Mouse (Mus musculus) spleen, adult 2 months (tissue): ENCODE results near the gene 1700067K01Rik. TPM values are rescaled to one million over a fixed set of nuclear protein-coding genes. Genes with fewer than 3 reads are reported as not detected.
A peak's percentile ranks its signal among the peaks of the same experiment; 100 is the strongest.
"Not testable (repeated sequence)": the region's sequence is repeated elsewhere in the genome, so short reads cannot be mapped to it uniquely, and the experiment has no call there.

Experiments
- DNase-seq, 2 experiments: peaks; one replicate each; pipeline versions ENCODE4 v3.0.0 to v3.0.0-alpha.2; 2012 to 2021; ENCODE audit warnings: low spot score in 2 of 2, low read depth in 1 of 2
- H3K27ac ChIP-seq: fragments of 200-500 bp; 2 replicates; pipeline ENCODE4 v1.5.1; 2012; ENCODE audit warnings: low read length, inconsistent platforms; ENCODE audit not compliant: insufficient read depth
- H3K27me3 ChIP-seq: fragments of 200-500 bp; 2 replicates; pipeline ENCODE4 v1.6.1; 2012; ENCODE audit warnings: mild to moderate bottlenecking, moderate library complexity, low read length, inconsistent platforms; ENCODE audit not compliant: control insufficient read depth, insufficient read depth
- H3K36me3 ChIP-seq: fragments of 200-500 bp; 2 replicates; pipeline ENCODE4 v1.6.1; 2012; ENCODE audit warnings: mild to moderate bottlenecking, low read length, inconsistent platforms; ENCODE audit not compliant: control insufficient read depth, insufficient read depth
- H3K4me1 ChIP-seq: fragments of 200-500 bp; 2 replicates; pipeline ENCODE4 v1.6.1; 2011; ENCODE audit warnings: inconsistent platforms; ENCODE audit not compliant: control insufficient read depth, insufficient read depth, insufficient read length
- H3K4me3 ChIP-seq: fragments of 200-500 bp; 2 replicates; pipeline ENCODE4 v1.5.1; 2011; ENCODE audit warnings: mild to moderate bottlenecking, inconsistent platforms; ENCODE audit not compliant: insufficient read depth, insufficient read length; ENCODE audit errors: extremely low read depth
- CTCF ChIP-seq: fragments of 200-500 bp; IDR thresholded peaks from 2 replicates; pipeline ENCODE4 v1.5.1; 2011; ENCODE audit warnings: mild to moderate bottlenecking, inconsistent platforms; ENCODE audit not compliant: insufficient read depth, insufficient read length, insufficient replicate concordance; ENCODE audit errors: extremely low read depth
- POLR2A ChIP-seq: fragments of 200-500 bp; IDR thresholded peaks from 2 replicates; pipeline ENCODE4 v1.6.1; 2011; ENCODE audit warnings: low read depth, low read length, inconsistent platforms
- WGBS: fragments of 180-500 bp; shearing (Covaris S2); methylation state at CpG from one replicate; pipeline ENCODE4 v1.1.7; 2018; 5-methylcytosine and 5-hydroxymethylcytosine counted together
- polyA plus RNA-seq: library from polyadenylated mRNA; depleted of rRNA; stranded (reverse); fragments of >200 nt; gene quantifications from 2 replicates; pipeline ENCODE4 v1.2.3, GENCODE M21; 2012

1700067K01Rik gene
- polyA plus RNA-seq, 1 experiment, result 0.46 TPM

DNA sequence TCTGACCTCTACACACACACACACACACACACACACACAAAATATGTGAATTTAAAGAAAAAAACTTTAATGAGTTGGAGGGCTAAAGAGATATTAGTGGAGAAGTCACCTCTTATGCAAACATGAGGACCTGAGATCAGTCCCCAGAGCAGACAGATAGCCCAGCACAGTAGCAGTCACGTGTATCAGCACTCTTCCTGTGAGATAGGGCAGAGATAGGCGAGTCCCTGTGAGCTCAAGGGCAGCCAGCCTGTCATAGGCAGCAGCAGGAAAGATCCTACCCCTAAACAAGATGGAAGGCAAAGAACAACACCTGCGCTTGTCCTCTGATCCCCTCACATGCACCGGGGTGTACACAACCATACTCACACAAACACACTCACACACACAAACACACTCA, 18.9 kb upstream of the 1700067K01Rik start:
- Histone ChIP-seq H3K4me3 (no peak overlapping the region), H3K36me3 (peaks cover 24% of the 10 kb centered on the region), H3K4me1 (peaks cover 1% of the 10 kb centered on the region; the same call in 1 of the 2 replicates), H3K27ac (no peak overlapping the region), H3K27me3 (no peaks in the 10 kb centered on the region)
- DNase-seq, result no peak
- TF ChIP-seq CTCF (no peak), POLR2A (no peak)
- WGBS, result 82% methylated on average over 4 of the region's 4 CpGs

DNA sequence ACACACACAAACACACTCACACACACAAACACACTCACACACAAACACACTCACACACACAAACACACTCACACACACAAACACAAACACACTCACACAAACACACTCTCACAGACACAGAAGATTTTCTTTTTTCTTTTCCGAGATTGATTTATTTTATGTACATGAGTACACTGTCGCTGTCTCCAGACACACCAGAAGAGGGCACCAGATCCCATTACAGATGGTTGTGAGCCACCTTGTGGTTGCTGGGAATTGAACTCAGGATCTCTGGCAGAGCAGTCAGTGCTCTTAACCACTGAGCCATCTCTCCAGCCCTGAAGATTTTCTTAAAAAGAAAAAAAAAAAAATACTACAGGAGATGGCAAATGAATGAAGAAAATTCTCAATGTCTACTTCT, 18.1 kb upstream of the 1700067K01Rik start:
- H3K27me3 ChIP-seq, H3K4me1 ChIP-seq, H3K27ac ChIP-seq, H3K4me3 ChIP-seq, DNase-seq: not testable (repeated sequence)
- H3K36me3 ChIP-seq, result peaks cover 24% of the 10 kb centered on the region
- WGBS, result 96% methylated on average over 2 of the region's 2 CpGs

DNA sequence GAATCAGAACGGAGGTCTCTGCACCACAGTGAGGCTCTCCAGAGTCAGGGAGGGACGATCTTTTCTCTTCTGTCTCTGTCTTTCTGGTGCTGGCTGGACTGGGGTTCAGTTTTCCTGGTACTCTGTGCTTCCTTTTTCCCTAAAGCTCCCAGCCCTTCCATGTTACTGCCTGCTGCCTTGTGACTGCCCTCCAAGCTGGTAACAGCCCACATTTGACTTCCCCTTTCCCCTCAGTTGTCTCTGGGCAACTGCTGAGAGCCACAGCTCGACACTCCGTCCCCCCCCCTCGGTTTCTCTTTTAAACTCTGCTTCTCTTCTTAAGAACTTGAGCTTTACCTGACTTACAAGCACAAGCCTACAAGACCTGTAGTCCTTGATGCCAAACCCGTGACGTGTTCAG, 12.1 kb upstream of the 1700067K01Rik start:
- TF ChIP-seq POLR2A, result no peak
- TF ChIP-seq CTCF, result no peak
- peaks cover 21% of the 10 kb centered on the region for H3K36me3 ChIP-seq
- H3K27ac ChIP-seq, result no peak overlapping the region
- DNase-seq, result no peak
- no peaks in the 10 kb centered on the region; the same call in 1 of the 2 replicates for H3K4me1 ChIP-seq
- no peaks in the 10 kb centered on the region for H3K27me3 ChIP-seq
- no peak overlapping the region for H3K4me3 ChIP-seq
- WGBS, result 43% methylated on average over 7 of the region's 7 CpGs

DNA sequence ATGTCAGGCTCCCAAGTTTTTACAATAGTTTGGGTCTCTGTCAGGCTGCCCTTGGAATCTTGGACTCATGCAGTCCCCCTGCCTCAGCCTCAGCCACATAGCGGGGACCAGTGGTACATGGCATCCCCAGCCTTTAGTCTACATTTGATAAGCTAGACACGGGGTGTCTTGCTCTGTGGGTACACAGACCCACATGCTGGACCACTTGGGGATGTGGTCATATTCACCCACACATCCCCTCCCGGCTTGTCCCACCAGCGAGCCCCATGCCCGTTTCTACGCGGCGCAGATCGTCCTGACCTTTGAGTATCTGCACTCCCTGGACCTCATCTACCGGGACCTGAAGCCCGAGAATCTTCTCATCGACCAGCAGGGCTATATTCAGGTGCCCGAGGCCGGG, 11.1 kb upstream of the 1700067K01Rik start:
- TF ChIP-seq CTCF, result no peak
- no peak for TF ChIP-seq POLR2A
- 94% methylated on average over 14 of the region's 14 CpGs for WGBS
- H3K27ac ChIP-seq, result no peak overlapping the region

DNA sequence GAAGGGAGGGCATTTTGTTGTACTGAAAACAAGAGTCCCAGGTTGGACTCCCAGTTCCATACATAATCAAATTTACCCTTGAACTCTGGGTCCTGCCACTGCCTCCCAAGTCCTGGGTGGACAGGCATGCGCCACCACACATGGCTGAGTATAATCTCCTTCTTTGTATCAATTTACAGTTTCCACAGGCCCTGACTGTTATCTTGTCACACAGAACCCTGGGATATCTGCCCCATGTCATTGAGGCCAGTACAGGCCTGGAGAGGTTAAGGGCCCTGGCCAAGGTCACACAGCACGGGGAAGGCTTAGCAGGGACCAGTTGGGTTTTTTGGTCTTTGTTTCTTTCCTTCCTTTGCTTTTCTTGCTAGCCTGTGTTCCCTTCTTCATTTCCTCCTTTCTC, 8.8 kb upstream of the 1700067K01Rik start:
- Histone ChIP-seq H3K4me3 (no peak overlapping the region), H3K4me1 (no peaks in the 10 kb centered on the region; the same call in 1 of the 2 replicates), H3K27me3 (no peaks in the 10 kb centered on the region), H3K36me3 (peaks cover 6% of the 10 kb centered on the region), H3K27ac (no peak overlapping the region)
- WGBS, result 79% methylated on average over 2 of the region's 2 CpGs
- no peak for TF ChIP-seq CTCF
- no peak for TF ChIP-seq POLR2A
- no peak for DNase-seq

More for the DNA sequence above, 11.1 kb upstream of the 1700067K01Rik start:
- peaks cover 21% of the 10 kb centered on the region for H3K36me3 ChIP-seq
- H3K4me3 ChIP-seq, result no peak overlapping the region
- no peaks in the 10 kb centered on the region for H3K27me3 ChIP-seq
- no peak for DNase-seq
- no peaks in the 10 kb centered on the region; the same call in 1 of the 2 replicates for H3K4me1 ChIP-seq

DNA sequence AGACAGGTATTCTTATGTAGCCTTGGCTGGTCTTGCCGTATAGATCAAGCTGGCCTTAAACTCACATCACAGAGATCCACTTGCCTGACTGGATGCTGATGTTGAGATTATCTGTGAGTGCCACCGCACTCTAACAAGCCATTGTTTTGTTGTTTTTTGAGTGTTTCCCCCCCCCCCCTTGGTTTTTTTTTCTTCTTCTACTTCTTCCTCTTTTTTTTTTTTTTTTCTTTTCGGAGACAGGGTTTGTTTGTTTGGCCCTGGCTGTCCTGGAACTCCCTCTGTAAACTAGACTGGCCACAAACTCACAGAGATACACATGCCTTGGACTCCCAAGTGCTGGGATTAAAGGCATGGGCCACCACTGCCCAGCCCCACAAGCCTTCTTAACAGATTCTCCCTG, 7.3 kb upstream of the 1700067K01Rik start:
- no peak overlapping the region for H3K4me3 ChIP-seq
- 44% methylated on average over 3 of the region's 3 CpGs for WGBS
- H3K4me1 ChIP-seq, result peaks cover 4% of the 10 kb centered on the region; the same call in 1 of the 2 replicates
- no peak overlapping the region for H3K27ac ChIP-seq
- DNase-seq, result no peak
- peaks cover 6% of the 10 kb centered on the region for H3K36me3 ChIP-seq
- TF ChIP-seq CTCF (no peak), POLR2A (no peak)
- H3K27me3 ChIP-seq, result 0 out of 2 replicates have a peak, but pooled peaks cover 1% of the 10 kb centered on the region

DNA sequence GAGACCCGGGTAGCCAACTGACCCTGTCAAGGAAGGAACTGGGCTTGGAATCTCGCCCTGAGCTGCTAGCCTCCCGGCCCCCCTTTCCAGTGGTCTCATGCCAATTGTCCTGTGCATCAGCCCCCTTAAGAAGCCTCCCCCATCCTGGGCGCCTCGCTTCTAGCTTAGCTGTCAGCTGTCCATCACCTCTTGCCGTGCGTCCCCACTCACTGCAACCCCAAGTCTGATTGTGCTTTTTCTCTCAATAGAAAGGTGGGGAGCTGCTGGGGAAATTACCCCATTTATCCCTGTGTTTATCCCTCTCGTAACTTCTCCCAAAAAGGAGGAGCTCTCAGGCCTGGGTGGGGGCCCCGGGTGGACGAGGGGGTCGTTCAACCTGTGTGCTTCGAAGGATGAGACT, 5.3 kb upstream of the 1700067K01Rik start:
- DNase-seq, result no peak
- H3K27me3 ChIP-seq, result 0 out of 2 replicates have a peak, but pooled peaks cover 1% of the 10 kb centered on the region
- no peak overlapping the region for H3K4me3 ChIP-seq
- H3K36me3 ChIP-seq, result peaks cover 8% of the 10 kb centered on the region
- peak overlapping the region; percentile 91; the same call in 1 of the 2 replicates for H3K27ac ChIP-seq
- no peak for TF ChIP-seq POLR2A
- no peak for TF ChIP-seq CTCF
- peaks cover 5% of the 10 kb centered on the region; the same call in 1 of the 2 replicates for H3K4me1 ChIP-seq
- 52% methylated on average over 12 of the region's 12 CpGs for WGBS
